Mouse (Mus musculus): ENCODE data around the gene Apol8. TPM values are rescaled to one million over a fixed set of nuclear protein-coding genes. Genes with fewer than 3 reads are reported as not detected.
A peak's percentile ranks its signal among the peaks of the same experiment; 100 is the strongest.

Gene Apol8
- polyA plus RNA-seq, 1 experiment: 0.58 TPM

GRCm38 (mm10) chr15:77790656-77791405 lies 34.0 kb upstream of the Apol8 start:
- Histone ChIP-seq H3K4me3 (ENCODE audit: insufficient read depth, low read length) (no peak overlapping the region), H3K4me1 (ENCODE audit: control insufficient read depth, insufficient read depth, low read length) (peaks cover 14% of the 10 kb centered on the region), H3K27ac (ENCODE audit: insufficient read depth, low read length) (peak overlapping the region; percentile 5; the same call in 1 of the 2 replicates)
- TF ChIP-seq POLR2A (IDR thresholded peaks at IDR 0.05; ENCODE audit: low read depth, low read length): no peak
- no peak for TF ChIP-seq CTCF (IDR thresholded peaks at IDR 0.05; ENCODE audit: borderline replicate concordance, insufficient read depth, low read length)

GRCm38 (mm10) chr15:77789186-77789585 lies 32.4 kb upstream of the Apol8 start:
- H3K4me3 ChIP-seq (ENCODE audit: insufficient read depth, low read length): no peak overlapping the region
- TF ChIP-seq CTCF (IDR thresholded peaks at IDR 0.05; ENCODE audit: borderline replicate concordance, insufficient read depth, low read length) (no peak), POLR2A (IDR thresholded peaks at IDR 0.05; ENCODE audit: low read depth, low read length) (no peak)
- H3K4me1 ChIP-seq (ENCODE audit: control insufficient read depth, insufficient read depth, low read length): peaks cover 12% of the 10 kb centered on the region
- no peak overlapping the region for H3K27ac ChIP-seq (ENCODE audit: insufficient read depth, low read length)

DNA sequence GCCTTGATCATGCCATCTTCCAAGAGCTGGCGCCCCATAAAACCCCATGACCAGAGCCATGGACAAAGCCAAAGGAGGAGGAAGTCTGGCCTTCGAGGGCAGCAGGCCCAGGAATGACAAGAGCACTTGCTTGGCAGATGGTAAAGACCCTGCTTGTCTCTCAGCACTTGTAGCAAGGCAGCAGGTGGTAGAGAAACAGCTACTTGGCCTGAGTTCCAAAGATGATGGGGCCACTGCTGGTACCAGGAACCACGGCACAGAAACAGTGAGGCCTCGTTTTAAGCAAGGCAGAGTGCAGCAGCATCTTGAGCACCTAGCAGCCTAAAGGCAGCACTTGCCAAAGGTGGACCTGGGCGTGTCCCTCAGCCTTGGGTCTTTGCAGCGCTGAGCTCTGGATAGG lies 31.6 kb upstream of the Apol8 start:
- H3K4me1 ChIP-seq (ENCODE audit: control insufficient read depth, insufficient read depth, low read length): peaks cover 8% of the 10 kb centered on the region; the same call in 1 of the 2 replicates
- TF ChIP-seq CTCF (IDR thresholded peaks at IDR 0.05; ENCODE audit: borderline replicate concordance, insufficient read depth, low read length) (no peak), POLR2A (IDR thresholded peaks at IDR 0.05; ENCODE audit: low read depth, low read length) (no peak)
- no peak overlapping the region for H3K4me3 ChIP-seq (ENCODE audit: insufficient read depth, low read length)
- H3K27ac ChIP-seq (ENCODE audit: insufficient read depth, low read length): no peak overlapping the region

DNA sequence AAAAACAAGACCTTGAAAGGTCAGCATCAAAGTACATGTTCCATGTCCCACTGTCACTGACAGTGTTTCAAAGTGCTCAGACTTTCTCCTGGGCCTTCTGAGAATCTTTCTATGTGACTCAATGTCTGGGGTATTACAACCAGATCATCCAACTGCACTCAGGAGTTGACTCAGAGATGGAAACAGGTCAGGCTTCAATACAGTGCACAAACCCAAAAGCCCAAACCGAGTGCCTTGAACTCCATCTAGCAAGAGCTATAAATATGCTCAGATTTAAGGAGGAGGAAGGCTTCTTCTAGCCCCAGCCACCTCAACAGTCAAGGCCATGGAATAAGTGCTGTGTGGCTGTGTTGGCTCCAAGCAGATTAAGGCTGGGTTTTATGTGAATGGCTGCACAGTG lies 29.0 kb upstream of the Apol8 start:
- TF ChIP-seq POLR2A (IDR thresholded peaks at IDR 0.05; ENCODE audit: low read depth, low read length) (no peak), CTCF (IDR thresholded peaks at IDR 0.05; ENCODE audit: borderline replicate concordance, insufficient read depth, low read length) (no peak)
- H3K4me1 ChIP-seq (ENCODE audit: control insufficient read depth, insufficient read depth, low read length): peaks cover 7% of the 10 kb centered on the region; the same call in 1 of the 2 replicates
- no peak overlapping the region for H3K4me3 ChIP-seq (ENCODE audit: insufficient read depth, low read length)
- peak overlapping the region; percentile 53 for H3K27ac ChIP-seq (ENCODE audit: insufficient read depth, low read length)

DNA sequence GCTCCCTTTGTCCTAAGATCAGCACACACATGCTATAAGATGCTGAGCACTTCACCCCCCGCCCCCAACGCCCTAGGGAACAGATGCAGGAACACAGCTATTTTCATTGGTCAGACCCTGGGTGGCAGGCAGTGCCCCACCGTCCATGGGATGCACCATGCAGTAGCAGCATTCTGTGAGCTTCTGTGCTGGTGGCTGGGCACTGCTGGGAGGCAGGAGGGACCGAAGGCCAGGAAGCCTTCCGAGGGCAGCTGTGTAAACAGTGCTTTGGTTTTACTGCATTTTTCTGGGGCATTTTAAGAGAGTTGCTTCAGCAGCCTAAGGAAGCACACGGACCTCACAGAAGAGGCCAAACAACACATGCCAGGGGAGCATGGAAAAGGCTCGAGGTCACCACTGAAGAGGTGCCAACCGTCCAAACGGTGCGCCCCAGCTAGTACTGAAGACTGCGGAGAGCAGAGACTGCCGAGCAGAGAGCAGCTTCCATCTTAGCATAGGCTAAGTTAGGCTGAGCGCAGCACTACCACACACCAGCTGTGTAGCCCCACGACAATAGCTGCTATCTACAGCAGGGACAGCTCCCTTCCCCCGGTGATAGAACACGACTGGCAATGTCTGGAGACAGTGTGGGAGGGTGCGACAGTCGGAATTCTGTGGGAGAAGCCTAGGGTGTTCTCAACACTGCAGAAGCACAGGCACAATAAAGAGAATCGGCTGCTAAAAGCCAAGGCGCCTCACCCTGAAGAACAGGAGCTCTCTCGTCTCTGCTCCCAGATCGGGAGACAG lies 27.4 kb upstream of the Apol8 start:
- no peak for TF ChIP-seq POLR2A (IDR thresholded peaks at IDR 0.05; ENCODE audit: low read depth, low read length)
- no peak overlapping the region for H3K4me3 ChIP-seq (ENCODE audit: insufficient read depth, low read length)
- H3K27ac ChIP-seq (ENCODE audit: insufficient read depth, low read length): peak overlapping the region; percentile 1
- H3K4me1 ChIP-seq (ENCODE audit: control insufficient read depth, insufficient read depth, low read length): peaks cover 7% of the 10 kb centered on the region; the same call in 1 of the 2 replicates

- no peak for TF ChIP-seq POLR2A (IDR thresholded peaks at IDR 0.05; ENCODE audit: low read depth, low read length)
- peak; percentile 35; the same call in 1 of the 2 replicates for TF ChIP-seq CTCF (IDR thresholded peaks at IDR 0.05; ENCODE audit: borderline replicate concordance, insufficient read depth, low read length)
- Histone ChIP-seq H3K27ac (ENCODE audit: insufficient read depth, low read length) (no peak overlapping the region), H3K4me1 (ENCODE audit: control insufficient read depth, insufficient read depth, low read length) (peaks cover 7% of the 10 kb centered on the region; the same call in 1 of the 2 replicates), H3K4me3 (ENCODE audit: insufficient read depth, low read length) (no peak overlapping the region)
These were observed 25.7 kb upstream of the Apol8 start for GRCm38 (mm10) chr15:77782449-77783014.

- TF ChIP-seq POLR2A (IDR thresholded peaks at IDR 0.05; ENCODE audit: low read depth, low read length) (no peak), CTCF (IDR thresholded peaks at IDR 0.05; ENCODE audit: borderline replicate concordance, insufficient read depth, low read length) (peak; percentile 96)
- H3K4me1 ChIP-seq (ENCODE audit: control insufficient read depth, insufficient read depth, low read length): peaks cover 3% of the 10 kb centered on the region; the same call in 1 of the 2 replicates
- H3K4me3 ChIP-seq (ENCODE audit: insufficient read depth, low read length): no peak overlapping the region
- H3K27ac ChIP-seq (ENCODE audit: insufficient read depth, low read length): no peak overlapping the region
These were observed 18.6 kb upstream of the Apol8 start for GRCm38 (mm10) chr15:77775186-77775963.

DNA sequence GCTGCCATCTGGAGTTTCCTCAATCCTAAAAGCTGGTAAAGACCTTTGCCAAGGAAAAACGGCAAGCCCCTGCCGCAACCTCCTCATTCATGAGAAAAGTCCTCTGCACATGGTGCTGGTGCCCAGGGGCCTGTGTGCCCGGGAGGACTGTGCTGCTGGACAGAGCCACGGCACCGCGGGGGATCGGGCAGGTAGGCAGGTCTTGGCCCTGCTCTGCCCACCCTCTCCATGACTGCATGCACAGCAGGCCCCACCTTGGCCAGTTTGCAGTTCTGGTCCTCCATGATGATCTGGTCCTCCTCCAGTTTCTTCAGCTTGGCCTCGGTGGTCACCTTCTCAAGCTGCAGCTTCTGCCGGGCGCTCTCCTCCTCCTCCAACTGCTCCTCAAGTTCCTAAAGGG lies 17.5 kb upstream of the Apol8 start:
- TF ChIP-seq POLR2A (IDR thresholded peaks at IDR 0.05; ENCODE audit: low read depth, low read length) (no peak), CTCF (IDR thresholded peaks at IDR 0.05; ENCODE audit: borderline replicate concordance, insufficient read depth, low read length) (no peak)
- peaks cover 3% of the 10 kb centered on the region; the same call in 1 of the 2 replicates for H3K4me1 ChIP-seq (ENCODE audit: control insufficient read depth, insufficient read depth, low read length)
- H3K4me3 ChIP-seq (ENCODE audit: insufficient read depth, low read length): no peak overlapping the region
- no peak overlapping the region for H3K27ac ChIP-seq (ENCODE audit: insufficient read depth, low read length)

Measured in embryonic fibroblast, embryonic 13.5 days (primary cell).